Comparison of ENCODE assay signal across 8 mouse cellular contexts in the genomic region with DNA sequence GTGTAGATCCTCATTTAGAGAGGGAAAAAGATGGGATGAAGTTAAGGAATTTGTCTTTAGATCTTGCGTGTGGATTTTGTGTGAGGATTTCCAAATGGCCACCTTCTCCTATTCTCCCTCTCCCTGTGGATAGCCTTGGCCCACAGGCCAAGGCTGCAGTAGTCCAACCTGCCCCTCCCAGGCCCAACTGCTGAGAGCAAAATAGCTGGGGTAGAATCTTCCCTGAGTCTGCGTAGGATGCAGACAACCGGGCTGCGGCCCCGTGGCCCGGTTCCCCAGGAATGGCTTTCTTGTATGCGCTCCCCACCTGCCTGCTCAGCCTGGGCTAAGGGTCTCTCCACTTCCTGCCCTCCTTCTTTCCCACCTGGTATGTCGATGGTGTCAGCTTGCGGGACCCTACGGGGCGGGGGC. TPM values are rescaled to one million over a fixed set of nuclear protein-coding genes. Genes with fewer than 3 reads are reported as not detected.
A peak's percentile ranks its signal among the peaks of the same experiment; 100 is the strongest.
DNase-seq lines count a peak whose midpoint lies in the region; ATAC-seq and TF ChIP-seq lines count a peak whose summit lies in the region.

No protein-coding gene starts in this region.

- DNase-seq in lung, postnatal 25 days (ENCODE audit: low spot score) = no peak
- peak; percentile 78 for DNase-seq in forebrain, embryonic 11.5 days (ENCODE audit: low spot score)
- no peak for DNase-seq in limb, embryonic 14.5 days (ENCODE audit: low spot score)
- no peak for DNase-seq in layer of hippocampus, adult 18-20 months (ENCODE audit: low spot score in 2 of 2)
- no peak for DNase-seq in thymus, postnatal 10 days (ENCODE audit: low spot score in 2 of 2)
- no peak for DNase-seq in thymus, postnatal 0 days (ENCODE audit: low spot score)

- no peak for TF ChIP-seq POLR2A in limb, embryonic 14.5 days (IDR thresholded peaks at IDR 0.05; ENCODE audit: borderline replicate concordance, extremely low read depth, insufficient read depth, insufficient read length)

- 17% methylated on average over 11 of the region's 11 CpGs for WGBS in lung, embryonic 15.5 days
- 3% methylated on average over 7 of the region's 11 CpGs for WGBS in forebrain, embryonic 11.5 days
- WGBS in limb, embryonic 14.5 days = 10% methylated on average over 11 of the region's 11 CpGs
- 9% methylated on average over 11 of the region's 11 CpGs for WGBS in stomach, embryonic 14.5 days

- H3K4me2 ChIP-seq in lung, embryonic 15.5 days = peak overlapping the region; percentile 92
- H3K4me2 ChIP-seq in forebrain, embryonic 11.5 days (ENCODE audit: low read depth, low read length, severe bottlenecking) = peak overlapping the region; percentile 78
- peak overlapping the region; percentile 96 for H3K4me2 ChIP-seq in limb, embryonic 14.5 days (replicated peaks; ENCODE audit: low read depth, low read length, severe bottlenecking)
- H3K4me2 ChIP-seq in stomach, embryonic 14.5 days (replicated peaks; ENCODE audit: low read depth, low read length) = peak overlapping the region; percentile 98

- no peaks in the 10 kb centered on the region for H3K36me3 ChIP-seq in lung, embryonic 15.5 days
- no peaks in the 10 kb centered on the region for H3K36me3 ChIP-seq in forebrain, embryonic 11.5 days (ENCODE audit: control insufficient read depth, insufficient read depth, low read length)
- H3K36me3 ChIP-seq in limb, embryonic 14.5 days (ENCODE audit: control insufficient read depth, insufficient read depth, low read length) = 0 out of 2 replicates have a peak, but pooled peaks cover 10% of the 10 kb centered on the region
- H3K36me3 ChIP-seq in stomach, embryonic 14.5 days (ENCODE audit: control insufficient read depth, insufficient read depth, low read length) = no peaks in the 10 kb centered on the region

- ATAC-seq in lung, embryonic 15.5 days (ENCODE audit: borderline replicate concordance, extremely low read depth, low FRiP score, low TSS enrichment) = no peak
- ATAC-seq in forebrain, embryonic 11.5 days (replicated peaks; ENCODE audit: low FRiP score) = no peak
- ATAC-seq in limb, embryonic 14.5 days (ENCODE audit: low FRiP score, low read depth) = no peak
- no peak for ATAC-seq in stomach, embryonic 14.5 days (ENCODE audit: insufficient number of reproducible peaks, insufficient read depth, low FRiP score, low read depth)

- no peaks in the 10 kb centered on the region for H3K9me3 ChIP-seq in lung, embryonic 15.5 days
- H3K9me3 ChIP-seq in forebrain, embryonic 11.5 days (ENCODE audit: control insufficient read depth, low read length) = no peaks in the 10 kb centered on the region
- no peaks in the 10 kb centered on the region for H3K9me3 ChIP-seq in limb, embryonic 14.5 days (ENCODE audit: control insufficient read depth, low read length)
- H3K9me3 ChIP-seq in stomach, embryonic 14.5 days (ENCODE audit: control insufficient read depth, low read depth, low read length) = no peaks in the 10 kb centered on the region

- H3K4me1 ChIP-seq in lung, embryonic 15.5 days = peaks cover 63% of the 10 kb centered on the region
- peaks cover 44% of the 10 kb centered on the region for H3K4me1 ChIP-seq in forebrain, embryonic 11.5 days (replicated peaks; ENCODE audit: control insufficient read depth, insufficient read depth, low read length)
- H3K4me1 ChIP-seq in limb, embryonic 14.5 days (ENCODE audit: control insufficient read depth, insufficient read depth, low read length) = peaks cover 62% of the 10 kb centered on the region
- H3K4me1 ChIP-seq in stomach, embryonic 14.5 days (ENCODE audit: control insufficient read depth, insufficient read depth, low read length) = peaks cover 58% of the 10 kb centered on the region

- H3K27me3 ChIP-seq in lung, embryonic 15.5 days = no peaks in the 10 kb centered on the region
- no peaks in the 10 kb centered on the region for H3K27me3 ChIP-seq in forebrain, embryonic 11.5 days (ENCODE audit: control insufficient read depth, insufficient read depth, low read length)
- H3K27me3 ChIP-seq in limb, embryonic 14.5 days (ENCODE audit: control insufficient read depth, insufficient read depth, low read length) = no peaks in the 10 kb centered on the region
- no peaks in the 10 kb centered on the region for H3K27me3 ChIP-seq in stomach, embryonic 14.5 days (ENCODE audit: control insufficient read depth, insufficient read depth, low read length)

- peak overlapping the region; percentile 88 for H3K27ac ChIP-seq in lung, embryonic 15.5 days
- H3K27ac ChIP-seq in forebrain, embryonic 11.5 days (ENCODE audit: low read depth, low read length) = peak overlapping the region; percentile 99
- H3K27ac ChIP-seq in limb, embryonic 14.5 days (replicated peaks; ENCODE audit: low read depth, low read length) = peak overlapping the region; percentile 81
- peak overlapping the region; percentile 83 for H3K27ac ChIP-seq in stomach, embryonic 14.5 days (ENCODE audit: low read length)

- peak overlapping the region; percentile 23; the same call in 1 of the 2 replicates for H3K9ac ChIP-seq in lung, embryonic 15.5 days
- H3K9ac ChIP-seq in forebrain, embryonic 11.5 days (ENCODE audit: low read length) = peak overlapping the region; percentile 100
- H3K9ac ChIP-seq in limb, embryonic 14.5 days (ENCODE audit: low read depth, low read length, severe bottlenecking) = peak overlapping the region; percentile 99
- H3K9ac ChIP-seq in stomach, embryonic 14.5 days (replicated peaks; ENCODE audit: low read depth, low read length) = peak overlapping the region; percentile 41; the same call in 1 of the 2 replicates

- peak overlapping the region; percentile 18 for H3K4me3 ChIP-seq in lung, embryonic 15.5 days
- peak overlapping the region; percentile 96 for H3K4me3 ChIP-seq in forebrain, embryonic 11.5 days (ENCODE audit: low read depth, low read length)
- H3K4me3 ChIP-seq in limb, embryonic 14.5 days (replicated peaks; ENCODE audit: low read length) = peak overlapping the region; percentile 83
- H3K4me3 ChIP-seq in stomach, embryonic 14.5 days (ENCODE audit: low read depth, low read length) = peak overlapping the region; percentile 10

RNA-seq across cellular contexts. Expression of a gene that starts 6.8 kb away (rescaled TPM):
- polyA plus RNA-seq in lung, embryonic 15.5 days (2015; fragmentation: Nextera tagmentation; extraction: Ambion mirVana) = 8.7 and 9.2 TPM in 2 replicates
- polyA plus RNA-seq in forebrain, embryonic 11.5 days (2014; fragmentation: Nextera tagmentation; extraction: Ambion mirVana) = 25.2 and 30.3 TPM in 2 replicates
- polyA plus RNA-seq in limb, embryonic 14.5 days (2012; rRNA removed) = 22.9 and 28.3 TPM in 2 replicates
- 14.0 and 14.9 TPM in 2 replicates for polyA plus RNA-seq in limb, embryonic 14.5 days (2014; fragmentation: Nextera tagmentation; extraction: Ambion mirVana)
- 12.2 and 13.4 TPM in 2 replicates for polyA plus RNA-seq in stomach, embryonic 14.5 days (2014; fragmentation: Nextera tagmentation; extraction: Ambion mirVana)
- 10 to 100 TPM; 17.6 to 19.0 TPM for total RNA-seq in layer of hippocampus, adult 18-20 months (2021)
- polyA plus RNA-seq in thymus, postnatal 0 days (2015; fragmentation: Nextera tagmentation; extraction: Ambion mirVana) = 3.3 and 4.6 TPM in 2 replicates

Comparison
In these comparisons a context has a peak if more than half of its experiments do, and no peak if none do; other contexts are left out.
1. H3K4me3 ChIP-seq: peak in every context shown above with its lines; median percentile 96 in forebrain, embryonic 11.5 days; 83 in limb, embryonic 14.5 days; 18 in lung, embryonic 15.5 days; 10 in stomach, embryonic 14.5 days.
2. H3K9ac ChIP-seq: peak in every context shown above with its lines; median percentile 100 in forebrain, embryonic 11.5 days; 99 in limb, embryonic 14.5 days; 41 in stomach, embryonic 14.5 days; 23 in lung, embryonic 15.5 days.